ENCODE assay signal across 8 mouse cellular contexts in the genomic region with DNA sequence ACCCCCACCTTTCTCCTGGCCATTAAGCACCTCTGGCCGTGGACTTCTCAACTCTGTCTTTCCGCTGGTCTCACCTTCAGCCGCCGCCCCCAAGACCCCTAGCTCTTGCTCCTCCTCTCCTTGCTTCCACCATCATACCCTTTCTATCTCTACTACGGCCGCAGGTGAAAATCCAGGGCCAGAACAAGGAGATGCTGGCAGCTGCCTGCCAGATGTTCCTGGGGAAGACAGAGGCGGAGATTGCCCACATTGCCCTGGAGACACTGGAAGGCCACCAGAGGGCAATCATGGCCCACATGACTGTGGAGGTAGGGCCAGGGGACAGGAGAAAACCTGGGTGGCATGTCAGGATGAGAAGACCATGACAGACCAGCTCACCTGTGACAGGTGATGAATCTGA. TPM values are rescaled to one million over a fixed set of nuclear protein-coding genes. Genes with fewer than 3 reads are reported as not detected.
A peak's percentile ranks its signal among the peaks of the same experiment; 100 is the strongest.
DNase-seq lines count a peak whose midpoint lies in the region; ATAC-seq and TF ChIP-seq lines count a peak whose summit lies in the region.

No protein-coding gene starts in this region.

- H3K27me3 ChIP-seq in spleen, adult 2 months (ENCODE audit: control insufficient read depth, insufficient read depth, low read length): 0 out of 2 replicates have a peak, but pooled peaks cover 2% of the 10 kb centered on the region
- no peaks in the 10 kb centered on the region for H3K27me3 ChIP-seq in intestine, embryonic 15.5 days (replicated peaks)

- peak; percentile 55 for DNase-seq in adrenal gland, adult 2 months
- DNase-seq in adrenal gland, postnatal 10 days: no peak
- DNase-seq in spleen, adult 2 months (ENCODE audit: low read depth in 1 of 2, low spot score in 2 of 2): no peak
- DNase-seq in spleen, postnatal 36 days (ENCODE audit: low spot score in 2 of 2): no peak
- peak; percentile 36 for DNase-seq in neural tube, embryonic 10.5 days (ENCODE audit: extremely low spot score, low spot score)
- no peak for DNase-seq in layer of hippocampus, adult 8-10 months (ENCODE audit: low spot score in 2 of 2)
- DNase-seq in left cerebral cortex, postnatal 36 days (ENCODE audit: low spot score in 2 of 2): no peak

- H3K9ac ChIP-seq in intestine, embryonic 15.5 days: no peak overlapping the region

- 81% methylated on average over 7 of the region's 7 CpGs for WGBS in spleen, adult 2 months
- WGBS in intestine, embryonic 15.5 days: 64% methylated on average over 7 of the region's 7 CpGs

- 0 out of 2 replicates have a peak, but pooled peaks cover 1% of the 10 kb centered on the region for H3K36me3 ChIP-seq in spleen, adult 2 months (ENCODE audit: control insufficient read depth, insufficient read depth, low read length)
- H3K36me3 ChIP-seq in intestine, embryonic 15.5 days: 0 out of 2 replicates have a peak, but pooled peaks cover 6% of the 10 kb centered on the region

- 0 out of 2 replicates have a peak, but pooled peaks have one; percentile 10 for TF ChIP-seq CTCF in spleen, adult 2 months (IDR thresholded peaks at IDR 0.05; ENCODE audit: extremely low read depth, insufficient read depth, insufficient read length, insufficient replicate concordance)

- intact Hi-C loops in left cerebral cortex, postnatal 36 days (cut with DNase I): no loop called here

- no peak for ATAC-seq in intestine, embryonic 15.5 days

- H3K4me1 ChIP-seq in spleen, adult 2 months (ENCODE audit: control insufficient read depth, insufficient read depth, insufficient read length): peaks cover 14% of the 10 kb centered on the region; the same call in 1 of the 2 replicates
- H3K4me1 ChIP-seq in intestine, embryonic 15.5 days (replicated peaks): peaks cover 19% of the 10 kb centered on the region

- no peaks in the 10 kb centered on the region for H3K9me3 ChIP-seq in intestine, embryonic 15.5 days

- H3K27ac ChIP-seq in spleen, adult 2 months (ENCODE audit: insufficient read depth, low read length): no peak overlapping the region
- no peak overlapping the region for H3K27ac ChIP-seq in intestine, embryonic 15.5 days

- H3K4me3 ChIP-seq in spleen, adult 2 months (ENCODE audit: extremely low read depth, insufficient read depth, insufficient read length): no peak overlapping the region
- H3K4me3 ChIP-seq in intestine, embryonic 15.5 days (replicated peaks): 0 out of 2 replicates have a peak overlapping the region, but pooled peaks have one; percentile 74

- no peak for TF ChIP-seq POLR2A in spleen, adult 2 months (IDR thresholded peaks at IDR 0.05; ENCODE audit: low read depth, low read length)

- peak overlapping the region; percentile 91 for H3K4me2 ChIP-seq in intestine, embryonic 15.5 days (replicated peaks)

RNA-seq across cellular contexts. Expression of a gene that starts 1.4 kb away (rescaled TPM):
- total RNA-seq in adrenal gland, adult 2 months (2021): 10 to 100 TPM; 59.0 to 74.4 TPM
- 61.0 and 66.2 TPM in 2 replicates for polyA plus RNA-seq in adrenal gland, adult 2 months (2012; rRNA removed)
- total RNA-seq in adrenal gland, postnatal 10 days (2021): 10 to 100 TPM; 54.6 to 70.8 TPM
- polyA plus RNA-seq in spleen, adult 2 months (2012; rRNA removed): 29.9 and 35.8 TPM in 2 replicates
- polyA plus RNA-seq in intestine, embryonic 15.5 days (2015; fragmentation: Nextera tagmentation; extraction: Ambion mirVana): 49.1 and 49.4 TPM in 2 replicates
- total RNA-seq in layer of hippocampus, adult 8-10 months (2022): 100 to 1,000 TPM; 124 to 142 (median 137) TPM
- 100 to 1,000 TPM; 146 to 149 TPM for total RNA-seq in left cerebral cortex, postnatal 36 days (2021)

RNA-seq across cellular contexts. Expression of a gene that starts 2.9 kb away (rescaled TPM):
- total RNA-seq in adrenal gland, adult 2 months (2021): 10 to 100 TPM in 1 of 2 experiments, 1 to 10 TPM in 1; 9.6 to 13.8 TPM
- polyA plus RNA-seq in adrenal gland, adult 2 months (2012; rRNA removed): 17.1 and 17.6 TPM in 2 replicates
- 10 to 100 TPM in 1 of 2 experiments, 1 to 10 TPM in 1; 7.6 to 19.0 TPM for total RNA-seq in adrenal gland, postnatal 10 days (2021)
- 3.7 and 5.1 TPM in 2 replicates for polyA plus RNA-seq in spleen, adult 2 months (2012; rRNA removed)
- 13.9 and 14.4 TPM in 2 replicates for polyA plus RNA-seq in intestine, embryonic 15.5 days (2015; fragmentation: Nextera tagmentation; extraction: Ambion mirVana)
- total RNA-seq in layer of hippocampus, adult 8-10 months (2022): 10 to 100 TPM in 1 of 4 experiments, 1 to 10 TPM in 3; 4.9 to 11.0 (median 7.3) TPM
- 10 to 100 TPM; 10.6 to 13.6 TPM for total RNA-seq in left cerebral cortex, postnatal 36 days (2021)

RNA-seq across cellular contexts. Expression of a gene that starts 13.7 kb away (rescaled TPM):
- total RNA-seq in adrenal gland, adult 2 months (2021): 100 to 1,000 TPM; 152 to 198 TPM
- 137 and 156 TPM in 2 replicates for polyA plus RNA-seq in adrenal gland, adult 2 months (2012; rRNA removed)
- total RNA-seq in adrenal gland, postnatal 10 days (2021): 100 to 1,000 TPM; 351 to 404 TPM
- 305 and 404 TPM in 2 replicates for polyA plus RNA-seq in spleen, adult 2 months (2012; rRNA removed)
- 729 and 776 TPM in 2 replicates for polyA plus RNA-seq in intestine, embryonic 15.5 days (2015; fragmentation: Nextera tagmentation; extraction: Ambion mirVana)
- total RNA-seq in layer of hippocampus, adult 8-10 months (2022): 100 to 1,000 TPM; 339 to 357 (median 343) TPM
- total RNA-seq in left cerebral cortex, postnatal 36 days (2021): 100 to 1,000 TPM; 441 to 478 TPM

RNA-seq across cellular contexts. Expression of a gene that starts 16.9 kb away (rescaled TPM):
- 10 to 100 TPM; 15.4 to 20.8 TPM for total RNA-seq in adrenal gland, adult 2 months (2021)
- polyA plus RNA-seq in adrenal gland, adult 2 months (2012; rRNA removed): 3.6 and 5.9 TPM in 2 replicates
- 10 to 100 TPM; 21.9 to 27.1 TPM for total RNA-seq in adrenal gland, postnatal 10 days (2021)
- polyA plus RNA-seq in spleen, adult 2 months (2012; rRNA removed): 10.8 and 11.6 TPM in 2 replicates
- 14.9 and 16.1 TPM in 2 replicates for polyA plus RNA-seq in intestine, embryonic 15.5 days (2015; fragmentation: Nextera tagmentation; extraction: Ambion mirVana)
- 10 to 100 TPM; 16.9 to 20.1 (median 18.3) TPM for total RNA-seq in layer of hippocampus, adult 8-10 months (2022)
- 10 to 100 TPM; 16.5 to 16.9 TPM for total RNA-seq in left cerebral cortex, postnatal 36 days (2021)

RNA-seq across cellular contexts. Expression of a gene that starts 36.7 kb away (rescaled TPM):
- 1 to 10 TPM; 3.3 to 4.8 TPM for total RNA-seq in adrenal gland, adult 2 months (2021)
- 9.3 and 11.7 TPM in 2 replicates for polyA plus RNA-seq in adrenal gland, adult 2 months (2012; rRNA removed)
- total RNA-seq in adrenal gland, postnatal 10 days (2021): 10 to 100 TPM; 12.7 to 18.3 TPM
- 58.5 and 84.2 TPM in 2 replicates for polyA plus RNA-seq in spleen, adult 2 months (2012; rRNA removed)
- 48.5 and 51.7 TPM in 2 replicates for polyA plus RNA-seq in intestine, embryonic 15.5 days (2015; fragmentation: Nextera tagmentation; extraction: Ambion mirVana)
- 1 to 10 TPM; 1.8 to 3.7 (median 1.9) TPM for total RNA-seq in layer of hippocampus, adult 8-10 months (2022)
- 1 to 10 TPM; 2.3 to 3.1 TPM for total RNA-seq in left cerebral cortex, postnatal 36 days (2021)

Comparison
In these comparisons a context has a peak if more than half of its experiments do, and no peak if none do; other contexts are left out.
1. DNase-seq: peak in adrenal gland, adult 2 months (single experiment) and neural tube, embryonic 10.5 days (single experiment); none in adrenal gland, postnatal 10 days (single experiment), spleen, adult 2 months (0 of 2), spleen, postnatal 36 days (0 of 2), layer of hippocampus, adult 8-10 months (0 of 2) and left cerebral cortex, postnatal 36 days (0 of 2).